Mouse (Mus musculus) brain, embryonic 14.5 days (tissue): Measurements from ENCODE around the gene Cstb.

Source experiments
- CTCF ChIP-seq: fragments of 200-500 bp; IDR thresholded peaks from 2 replicates; pipeline ENCODE4 v1.5.1; 2012; ENCODE audit warnings: inconsistent platforms, mild to moderate bottlenecking, moderate library complexity, borderline replicate concordance; ENCODE audit not compliant: insufficient read depth, insufficient read length; ENCODE audit errors: extremely low read depth
- POLR2A ChIP-seq: fragments of 200-500 bp; IDR thresholded peaks from 2 replicates; pipeline ENCODE4 v1.6.1; 2012; ENCODE audit warnings: mild to moderate bottlenecking, inconsistent platforms, borderline replicate concordance; ENCODE audit not compliant: poor library complexity, insufficient read depth, insufficient read length, severe bottlenecking; ENCODE audit errors: extremely low read depth

DNA sequence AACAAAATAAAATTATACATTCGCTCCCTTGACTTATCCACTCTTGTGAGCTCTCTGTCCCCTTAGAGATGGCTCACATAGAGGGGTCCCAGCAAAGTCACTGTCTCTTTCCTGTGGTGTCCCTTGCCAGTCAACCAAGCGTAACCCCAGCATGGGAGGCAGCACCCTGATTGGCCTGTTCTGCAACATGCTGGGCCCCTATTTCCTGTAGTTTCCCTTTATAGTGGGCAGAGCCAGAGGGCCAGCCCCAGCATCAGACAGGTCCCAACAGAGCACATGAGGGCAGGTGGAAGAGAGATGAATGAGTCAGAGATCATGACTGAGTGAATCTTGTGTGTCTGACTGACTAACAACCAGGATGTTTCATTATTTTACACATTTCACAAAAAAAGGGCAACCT, 4.5 kb upstream of the Cstb start:
- TF ChIP-seq CTCF (no peak), POLR2A (no peak)
